Mouse (Mus musculus): ENCODE results near the gene Bcl2. TPM values are rescaled to one million over a fixed set of nuclear protein-coding genes. Genes with fewer than 3 reads are reported as not detected.

Gene Bcl2
- polyA plus RNA-seq, 1 experiment: 10.7 TPM

DNA sequence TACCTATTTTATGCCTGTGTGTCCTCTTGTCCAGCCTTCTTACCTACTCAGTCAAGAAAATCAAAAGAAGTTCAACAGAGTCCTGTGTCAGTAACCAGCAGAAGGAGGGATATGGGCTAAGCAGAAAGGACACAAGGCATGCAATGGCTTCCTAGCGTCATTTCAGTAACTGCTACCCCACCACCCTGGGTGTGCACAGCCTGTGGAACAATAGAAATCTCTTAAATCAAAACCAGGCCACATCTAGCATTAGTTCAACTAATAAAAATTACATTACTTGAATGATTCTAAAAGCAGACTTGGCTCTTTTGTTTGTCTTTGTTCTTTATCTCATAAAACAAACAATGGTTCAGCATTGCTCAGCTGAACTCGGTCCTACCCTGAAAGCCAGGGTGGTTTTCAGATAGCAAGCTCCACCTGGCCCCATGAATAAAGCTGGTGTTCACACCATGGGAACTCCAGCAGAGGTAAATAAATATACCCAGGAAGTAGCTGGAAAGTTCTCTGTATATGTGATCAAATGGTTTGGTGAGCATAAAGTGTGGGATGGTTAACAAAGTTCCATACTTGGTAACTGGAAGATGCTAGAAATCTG, 122.8 kb downstream of the Bcl2 start:
- no peak for TF ChIP-seq POLR2A (IDR thresholded peaks at IDR 0.05; ENCODE audit: control insufficient read depth, extremely low read depth, insufficient read depth, low read length, poor library complexity)
- TF ChIP-seq CTCF (IDR thresholded peaks at IDR 0.05; ENCODE audit: borderline replicate concordance, control insufficient read depth, extremely low read depth, insufficient read depth, low read length, poor library complexity): no peak
- no peak for DNase-seq
- Histone ChIP-seq H3K4me1 (replicated peaks; ENCODE audit: control insufficient read depth, insufficient read depth, low read length) (no peaks in the 10 kb centered on the region), H3K4me3 (ENCODE audit: control insufficient read depth, insufficient read depth, low read length) (no peak overlapping the region), H3K36me3 (ENCODE audit: control insufficient read depth, insufficient read depth, low read length) (no peaks in the 10 kb centered on the region), H3K27ac (ENCODE audit: control insufficient read depth, insufficient read depth, low read length) (no peak overlapping the region), H3K27me3 (ENCODE audit: control insufficient read depth, insufficient read depth, low read length) (no peaks in the 10 kb centered on the region)
- WGBS: 81% methylated on average over 2 of the region's 2 CpGs

DNA sequence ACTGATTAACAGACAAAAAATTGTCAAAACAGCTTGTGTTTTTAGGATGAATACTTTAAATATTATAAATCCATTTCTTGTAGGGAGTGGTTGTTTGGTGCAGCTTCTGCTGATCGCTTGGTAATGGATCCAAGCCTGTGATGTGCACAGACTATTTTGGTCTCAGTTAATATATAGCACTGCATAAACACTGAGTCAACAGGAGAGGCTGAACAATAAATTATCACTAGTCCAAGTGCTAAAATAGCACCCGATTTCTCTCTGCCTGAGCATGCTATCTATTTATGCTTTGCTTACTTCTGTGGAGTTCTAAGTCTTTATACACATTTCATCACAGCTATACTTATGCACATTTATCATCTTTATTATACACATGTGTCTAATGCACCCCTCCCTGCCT, 124.9 kb downstream of the Bcl2 start:
- Histone ChIP-seq H3K27me3 (ENCODE audit: control insufficient read depth, insufficient read depth, low read length) (no peaks in the 10 kb centered on the region), H3K4me3 (ENCODE audit: control insufficient read depth, insufficient read depth, low read length) (no peak overlapping the region), H3K4me1 (replicated peaks; ENCODE audit: control insufficient read depth, insufficient read depth, low read length) (no peaks in the 10 kb centered on the region), H3K27ac (ENCODE audit: control insufficient read depth, insufficient read depth, low read length) (no peak overlapping the region), H3K36me3 (ENCODE audit: control insufficient read depth, insufficient read depth, low read length) (no peaks in the 10 kb centered on the region)
- 96% methylated on average over 2 of the region's 2 CpGs for WGBS
- no peak for TF ChIP-seq CTCF (IDR thresholded peaks at IDR 0.05; ENCODE audit: borderline replicate concordance, control insufficient read depth, extremely low read depth, insufficient read depth, low read length, poor library complexity)
- no peak for TF ChIP-seq POLR2A (IDR thresholded peaks at IDR 0.05; ENCODE audit: control insufficient read depth, extremely low read depth, insufficient read depth, low read length, poor library complexity)
- no peak for DNase-seq

DNA sequence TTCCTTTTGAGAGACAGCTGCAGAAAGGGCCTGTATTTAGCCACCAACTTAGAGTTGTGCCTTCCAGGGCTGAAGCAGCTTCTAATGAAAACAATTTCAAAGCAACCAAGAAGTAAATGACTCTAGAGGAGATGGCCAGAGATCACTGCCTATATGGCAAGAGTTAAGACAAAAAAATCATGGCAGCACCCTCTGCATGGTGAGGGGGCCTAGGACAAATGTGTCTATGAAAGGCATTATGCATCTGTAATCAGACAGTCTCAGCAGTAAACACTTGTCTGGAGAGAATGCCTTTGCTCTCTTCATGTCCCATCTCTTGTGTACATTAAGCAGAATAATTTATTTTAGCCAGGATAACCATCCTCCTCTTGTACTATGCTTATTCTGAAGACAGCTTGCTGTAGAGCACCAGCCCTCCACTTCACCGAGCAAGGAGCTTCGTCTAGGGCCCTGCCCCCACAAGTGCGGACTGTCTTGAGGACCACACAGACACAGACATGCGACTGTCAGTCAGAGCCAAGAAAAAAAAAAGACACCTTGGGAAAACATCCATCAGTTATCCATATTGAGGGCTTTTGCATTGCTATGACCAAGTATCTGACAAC, 126.1 kb downstream of the Bcl2 start:
- TF ChIP-seq CTCF (IDR thresholded peaks at IDR 0.05; ENCODE audit: borderline replicate concordance, control insufficient read depth, extremely low read depth, insufficient read depth, low read length, poor library complexity) (no peak), POLR2A (IDR thresholded peaks at IDR 0.05; ENCODE audit: control insufficient read depth, extremely low read depth, insufficient read depth, low read length, poor library complexity) (no peak)
- WGBS: 95% methylated on average over 4 of the region's 4 CpGs
- Histone ChIP-seq H3K27me3 (ENCODE audit: control insufficient read depth, insufficient read depth, low read length) (no peaks in the 10 kb centered on the region), H3K27ac (ENCODE audit: control insufficient read depth, insufficient read depth, low read length) (no peak overlapping the region), H3K4me1 (replicated peaks; ENCODE audit: control insufficient read depth, insufficient read depth, low read length) (no peaks in the 10 kb centered on the region), H3K36me3 (ENCODE audit: control insufficient read depth, insufficient read depth, low read length) (no peaks in the 10 kb centered on the region), H3K4me3 (ENCODE audit: control insufficient read depth, insufficient read depth, low read length) (no peak overlapping the region)
- DNase-seq: no peak

DNA sequence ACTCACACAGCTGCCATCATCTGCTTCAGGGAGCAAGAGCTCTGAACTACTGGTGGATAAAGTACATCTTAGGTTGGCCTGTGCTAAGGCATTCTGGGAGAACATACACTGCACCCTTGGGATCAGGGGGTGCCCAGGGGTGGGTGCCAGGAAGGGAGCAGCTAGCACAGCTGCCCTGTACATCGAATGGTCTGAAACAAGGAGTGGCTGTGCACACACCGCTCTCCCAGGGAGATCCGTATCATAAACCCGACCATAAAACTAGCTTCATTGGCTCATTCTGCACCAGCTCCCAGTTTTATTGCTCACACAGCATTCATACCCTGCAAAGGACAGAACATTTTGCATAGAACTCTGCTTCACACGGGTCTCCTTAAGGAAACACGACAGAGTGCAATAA, 127.3 kb downstream of the Bcl2 start:
- 96% methylated on average over 6 of the region's 6 CpGs for WGBS
- H3K27ac ChIP-seq (ENCODE audit: control insufficient read depth, insufficient read depth, low read length): no peak overlapping the region
- H3K36me3 ChIP-seq (ENCODE audit: control insufficient read depth, insufficient read depth, low read length): no peaks in the 10 kb centered on the region
- no peaks in the 10 kb centered on the region for H3K27me3 ChIP-seq (ENCODE audit: control insufficient read depth, insufficient read depth, low read length)
- no peak for DNase-seq
- TF ChIP-seq CTCF (IDR thresholded peaks at IDR 0.05; ENCODE audit: borderline replicate concordance, control insufficient read depth, extremely low read depth, insufficient read depth, low read length, poor library complexity) (no peak), POLR2A (IDR thresholded peaks at IDR 0.05; ENCODE audit: control insufficient read depth, extremely low read depth, insufficient read depth, low read length, poor library complexity) (no peak)
- H3K4me3 ChIP-seq (ENCODE audit: control insufficient read depth, insufficient read depth, low read length): no peak overlapping the region
- no peaks in the 10 kb centered on the region for H3K4me1 ChIP-seq (replicated peaks; ENCODE audit: control insufficient read depth, insufficient read depth, low read length)

DNA sequence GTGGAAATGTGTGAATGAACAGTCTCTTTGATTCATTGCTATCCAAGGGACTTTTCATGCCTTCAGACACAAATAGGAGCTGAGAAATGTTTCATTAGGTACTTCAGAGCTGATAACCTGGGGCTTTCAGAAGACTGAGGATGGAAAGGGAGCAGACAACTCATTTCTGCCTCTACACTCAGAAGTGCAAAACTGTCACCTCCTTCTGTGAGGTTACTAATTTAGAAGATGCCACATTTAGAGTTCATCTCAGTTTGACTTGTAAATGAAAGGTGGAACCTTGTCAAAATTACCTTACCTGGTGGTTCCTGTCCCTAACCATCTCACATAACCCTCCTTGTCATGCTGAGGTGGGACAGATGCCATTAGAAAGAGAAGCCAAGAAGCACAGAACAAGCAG, 128.7 kb downstream of the Bcl2 start:
- H3K4me1 ChIP-seq (replicated peaks; ENCODE audit: control insufficient read depth, insufficient read depth, low read length): no peaks in the 10 kb centered on the region
- H3K27me3 ChIP-seq (ENCODE audit: control insufficient read depth, insufficient read depth, low read length): no peaks in the 10 kb centered on the region
- H3K27ac ChIP-seq (ENCODE audit: control insufficient read depth, insufficient read depth, low read length): no peak overlapping the region
- H3K36me3 ChIP-seq (ENCODE audit: control insufficient read depth, insufficient read depth, low read length): no peaks in the 10 kb centered on the region
- H3K4me3 ChIP-seq (ENCODE audit: control insufficient read depth, insufficient read depth, low read length): no peak overlapping the region
- TF ChIP-seq POLR2A (IDR thresholded peaks at IDR 0.05; ENCODE audit: control insufficient read depth, extremely low read depth, insufficient read depth, low read length, poor library complexity) (no peak), CTCF (IDR thresholded peaks at IDR 0.05; ENCODE audit: borderline replicate concordance, control insufficient read depth, extremely low read depth, insufficient read depth, low read length, poor library complexity) (no peak)
- DNase-seq: no peak

DNA sequence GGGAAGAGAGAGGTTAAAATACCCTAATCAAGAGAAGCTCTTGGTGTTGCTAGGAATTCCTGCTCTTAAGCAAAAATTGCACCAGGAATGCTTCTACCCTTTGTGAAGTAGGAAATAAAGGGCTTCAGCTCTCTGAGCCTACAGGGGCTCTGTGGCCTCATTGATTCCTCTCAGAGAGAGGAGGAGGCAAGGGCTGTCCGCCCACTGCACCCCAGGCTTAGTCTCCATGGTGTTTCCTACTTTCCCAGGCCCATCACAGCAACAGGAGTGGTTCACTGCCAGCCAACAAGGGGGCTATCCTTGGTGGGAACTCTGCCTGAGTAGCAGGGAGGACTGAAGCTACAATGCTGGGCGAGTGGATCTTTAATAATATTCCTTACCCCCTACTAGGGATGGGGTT, 129.2 kb downstream of the Bcl2 start:
- 95% methylated on average over 2 of the region's 2 CpGs for WGBS

More for the DNA sequence above, 129.2 kb downstream of the Bcl2 start:
- no peak overlapping the region for H3K4me3 ChIP-seq (ENCODE audit: control insufficient read depth, insufficient read depth, low read length)
- H3K4me1 ChIP-seq (replicated peaks; ENCODE audit: control insufficient read depth, insufficient read depth, low read length): no peaks in the 10 kb centered on the region
- H3K27me3 ChIP-seq (ENCODE audit: control insufficient read depth, insufficient read depth, low read length): no peaks in the 10 kb centered on the region
- no peak for DNase-seq
- H3K27ac ChIP-seq (ENCODE audit: control insufficient read depth, insufficient read depth, low read length): no peak overlapping the region
- no peak for TF ChIP-seq CTCF (IDR thresholded peaks at IDR 0.05; ENCODE audit: borderline replicate concordance, control insufficient read depth, extremely low read depth, insufficient read depth, low read length, poor library complexity)
- TF ChIP-seq POLR2A (IDR thresholded peaks at IDR 0.05; ENCODE audit: control insufficient read depth, extremely low read depth, insufficient read depth, low read length, poor library complexity): no peak
- H3K36me3 ChIP-seq (ENCODE audit: control insufficient read depth, insufficient read depth, low read length): no peaks in the 10 kb centered on the region

Measured in thymus, adult 2 months (tissue).